Mouse (Mus musculus): ENCODE data around the gene Foxk2.

Gene Foxk2

DNA sequence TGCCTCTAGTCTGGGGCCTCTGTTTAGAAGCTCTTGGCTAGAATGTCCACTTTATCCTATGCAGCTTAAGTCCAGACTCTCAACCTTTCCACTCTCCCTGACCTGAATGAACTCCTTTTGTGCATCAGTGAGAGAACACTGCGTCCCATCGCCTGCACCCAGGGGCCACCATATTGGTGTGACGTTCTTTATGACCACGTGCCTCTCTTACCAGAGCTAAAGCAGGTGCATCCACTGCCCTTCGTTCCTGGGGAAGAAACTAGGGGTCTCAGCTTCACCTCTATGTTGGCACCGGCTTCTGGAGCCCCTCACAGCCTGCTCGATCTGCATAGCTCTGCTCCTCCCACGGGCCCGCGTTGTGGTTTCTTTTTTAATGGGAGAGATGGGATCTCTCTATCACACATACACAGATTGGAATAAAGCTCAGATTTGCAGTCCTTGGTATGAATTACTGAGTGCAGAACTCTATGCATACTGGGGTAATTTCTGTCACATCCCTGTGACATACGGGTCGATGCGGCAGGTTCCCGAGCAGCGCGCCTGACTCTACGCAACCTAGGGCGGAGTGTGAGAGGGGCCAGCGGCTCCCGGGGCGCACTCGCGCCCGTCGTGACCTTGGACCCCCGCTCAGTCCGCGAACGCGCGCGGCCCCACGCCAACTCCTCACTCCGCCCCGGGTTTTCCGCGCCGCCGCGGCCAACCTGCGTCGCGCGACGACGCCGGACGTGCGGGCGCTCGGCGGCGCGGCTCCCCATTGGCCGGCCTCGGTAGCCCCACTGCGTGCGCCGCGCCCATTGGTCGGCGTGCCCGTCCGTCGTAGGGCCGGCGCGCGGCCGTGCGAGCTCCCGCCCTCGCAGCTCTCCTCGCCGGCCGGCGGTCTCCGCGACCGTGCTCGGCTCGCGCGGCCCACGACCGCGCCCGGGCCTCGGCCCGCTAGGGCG is at the start of gene Foxk2:
Foxk2 (plus strand) TSS at position 831 of the 941 bp plus-strand sequence.
- DNase-seq: peak; percentile 97

DNA sequence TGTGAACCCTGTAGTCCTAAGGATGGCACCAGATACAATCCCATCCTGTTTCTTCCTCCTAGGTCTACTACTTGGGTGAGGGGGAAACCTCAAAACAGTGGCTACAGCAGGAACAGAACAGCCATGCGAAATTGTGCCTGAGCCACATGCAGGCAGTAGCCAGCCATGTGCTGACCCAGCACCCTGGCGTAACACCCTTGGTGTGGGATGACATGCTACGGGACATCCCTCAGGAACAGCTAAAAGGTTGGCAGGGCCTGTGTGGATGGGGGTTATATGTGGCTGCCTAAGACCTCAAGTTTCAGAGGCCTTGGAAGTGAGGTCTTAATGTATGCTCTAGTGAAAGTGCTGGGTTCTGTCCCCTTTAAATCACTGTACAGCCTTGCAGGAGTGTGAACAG is 43.0 kb upstream of the Foxk2 start:
- DNase-seq: no peak

DNA sequence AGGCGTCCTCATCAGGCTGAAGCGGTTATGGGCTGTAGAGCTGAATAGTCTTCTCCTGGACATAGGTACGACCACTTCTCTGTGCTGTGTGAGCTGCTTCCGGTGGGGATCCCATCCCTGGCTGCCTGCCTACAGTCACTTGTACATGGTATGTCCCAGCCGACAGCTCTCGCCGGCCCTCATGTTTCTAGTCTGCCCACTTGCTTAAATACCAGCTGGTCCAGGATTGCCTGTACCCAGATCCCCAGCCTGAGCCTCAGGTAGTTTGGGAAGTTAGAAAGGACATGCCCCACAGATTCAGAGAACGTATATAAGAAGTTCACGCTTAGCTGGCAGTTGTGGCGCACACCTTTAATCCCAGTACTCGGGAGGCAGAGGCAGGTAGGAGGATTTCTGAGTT is 40.0 kb upstream of the Foxk2 start:
- DNase-seq: no peak

GRCm38 (mm10) chr11:121220771-121221170 is 39.0 kb upstream of the Foxk2 start:
- DNase-seq: no peak

GRCm38 (mm10) chr11:121221321-121222010 is 38.3 kb upstream of the Foxk2 start:
- DNase-seq: no peak

- DNase-seq: peak; percentile 14
Measured at GRCm38 (mm10) chr11:121228129-121229017, 31.4 kb upstream of the Foxk2 start.

DNA sequence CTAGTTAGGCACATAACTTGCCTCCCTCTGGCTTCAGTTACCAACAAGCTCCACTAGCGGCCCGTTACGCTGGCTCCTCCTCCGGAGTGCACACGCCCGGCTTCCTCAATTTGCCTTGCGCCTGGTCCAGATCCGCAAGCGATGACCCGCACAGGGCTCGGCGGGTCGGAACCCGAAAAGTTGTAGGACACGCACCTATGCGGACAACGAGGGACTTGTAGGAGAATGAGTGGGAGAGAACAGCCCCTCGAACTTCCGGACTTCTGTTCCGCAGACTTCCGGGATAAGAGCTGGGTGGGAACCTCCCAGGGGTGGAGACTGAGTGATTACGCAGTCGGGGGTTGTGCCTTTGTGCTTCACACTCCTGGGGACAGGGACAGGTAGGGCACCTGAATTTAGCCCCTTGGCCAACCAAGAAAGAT is 30.8 kb upstream of the Foxk2 start, which contains the start of gene Cybc1:
Cybc1 (minus strand) TSS at position 305 of the 422 bp plus-strand sequence.
- peak; percentile 84 for DNase-seq

- no peak for DNase-seq
Measured at GRCm38 (mm10) chr11:121231191-121231590, 28.6 kb upstream of the Foxk2 start.

- no peak for DNase-seq
Measured at GRCm38 (mm10) chr11:121231628-121232291, 28.0 kb upstream of the Foxk2 start.

DNA sequence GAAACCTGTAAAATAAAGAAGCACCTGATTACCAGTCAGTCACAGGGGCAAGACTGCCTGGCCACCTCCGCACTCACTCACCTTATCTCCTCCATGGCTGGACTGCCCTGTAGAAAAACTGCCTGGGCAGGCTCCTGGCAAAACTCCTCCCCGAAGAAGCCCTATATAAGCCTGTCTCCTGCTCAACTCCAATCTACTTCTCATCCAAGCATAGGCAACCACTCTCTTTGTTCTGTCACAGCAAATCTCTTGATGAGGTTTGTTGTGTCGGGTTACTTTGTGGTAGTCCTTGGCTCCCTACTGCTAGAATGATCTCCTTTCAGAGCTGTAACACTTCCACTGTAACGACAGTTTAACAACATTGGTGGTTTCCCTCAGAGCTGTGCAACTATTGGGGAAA is 27.1 kb upstream of the Foxk2 start:
- no peak for DNase-seq

DNA sequence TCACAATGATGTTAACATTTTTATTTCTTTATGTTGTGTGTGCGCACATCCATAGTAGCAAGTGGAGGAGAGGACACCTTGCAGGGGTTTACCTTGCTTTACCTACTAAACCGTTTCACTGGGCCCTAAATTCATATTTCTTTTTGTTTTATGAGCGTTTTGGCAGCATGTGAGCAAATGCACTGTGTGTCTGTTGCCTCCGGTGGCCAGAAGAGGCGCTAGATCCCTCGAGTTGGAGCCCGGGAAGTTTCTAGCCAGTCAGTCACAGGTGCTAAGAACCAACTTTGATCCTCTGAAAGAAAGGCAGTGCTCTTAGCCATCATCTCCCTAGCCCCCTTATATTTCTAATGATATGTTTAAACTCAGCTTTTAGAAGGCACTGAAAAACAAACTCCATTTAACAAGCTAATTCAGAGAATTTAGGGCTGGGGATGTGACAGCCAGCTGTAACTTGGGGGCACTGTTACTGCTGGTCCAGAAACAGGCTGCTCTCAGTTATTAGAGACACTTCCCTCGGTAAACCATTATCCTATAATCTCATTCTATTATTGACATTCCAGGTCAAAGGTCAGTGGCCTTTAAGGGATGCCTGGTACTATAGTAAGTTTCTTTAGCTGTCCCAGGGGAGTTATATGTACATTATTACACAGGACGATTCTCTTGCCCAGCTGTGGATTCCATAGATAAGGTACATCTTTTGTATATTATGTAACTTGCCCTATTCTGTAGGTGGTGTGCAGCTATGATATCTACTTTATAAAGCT is 24.1 kb upstream of the Foxk2 start:
- DNase-seq: peak; percentile 56

- peak; percentile 99 for DNase-seq
Measured at GRCm38 (mm10) chr11:121236564-121237344, 23.0 kb upstream of the Foxk2 start, which contains the start of gene Narf. Gene Narf, plus strand, starts transcription at chr11:121237253.

GRCm38 (mm10) chr11:121237345-121238128 is 22.3 kb upstream of the Foxk2 start:
- no peak for DNase-seq

DNA sequence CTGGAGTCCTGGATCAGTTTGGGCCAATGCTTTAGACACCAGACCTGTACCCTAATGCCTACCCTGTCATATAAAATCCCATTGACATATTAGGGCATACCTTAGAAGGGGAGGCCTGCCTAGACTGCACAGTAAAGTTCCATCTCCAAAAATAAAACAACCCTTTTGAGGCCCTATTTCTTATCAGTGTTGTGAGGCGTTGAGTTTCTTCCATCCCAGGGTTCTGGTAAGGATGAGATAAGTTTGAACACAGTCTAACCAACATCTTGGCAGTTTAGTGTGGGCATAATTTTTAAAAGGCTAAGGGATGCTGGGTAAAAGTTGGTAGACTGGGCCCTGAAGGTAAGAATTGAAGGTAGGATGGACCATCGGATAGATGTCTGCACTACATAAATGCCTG is 20.1 kb upstream of the Foxk2 start:
- DNase-seq: no peak

- DNase-seq: no peak
Measured at GRCm38 (mm10) chr11:121250196-121250595, 9.6 kb upstream of the Foxk2 start.

DNA sequence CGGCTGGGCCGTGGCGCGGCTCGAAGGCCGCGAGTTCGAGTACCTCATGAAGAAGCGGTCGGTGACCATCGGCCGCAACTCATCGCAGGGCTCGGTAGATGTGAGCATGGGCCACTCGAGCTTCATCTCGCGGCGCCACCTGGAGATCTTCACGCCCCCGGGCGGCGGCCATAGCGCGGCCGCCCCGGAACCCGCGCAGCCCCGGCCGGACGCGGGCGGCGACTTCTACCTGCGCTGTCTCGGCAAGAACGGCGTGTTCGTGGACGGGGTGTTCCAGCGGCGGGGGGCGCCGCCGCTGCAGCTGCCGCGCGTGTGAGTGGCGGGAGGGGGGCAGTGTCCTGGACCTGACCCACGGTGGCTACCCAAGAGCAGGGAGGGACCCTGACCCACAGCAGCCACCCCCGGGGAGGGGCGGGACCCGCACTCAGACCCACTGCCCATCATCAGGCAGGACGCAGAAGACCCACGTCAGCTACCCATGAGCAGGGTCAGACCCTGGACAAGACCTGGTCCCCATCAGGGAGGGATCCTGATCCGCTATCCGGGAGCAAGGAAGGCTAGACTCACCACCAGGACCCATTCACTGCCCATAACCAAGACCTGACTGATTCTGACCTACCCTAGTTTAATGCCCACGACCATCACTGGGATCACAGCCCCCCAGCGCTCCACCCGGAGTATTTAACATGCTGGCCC is 569 bp downstream of the Foxk2 start:
- peak; percentile 59 for DNase-seq

DNA sequence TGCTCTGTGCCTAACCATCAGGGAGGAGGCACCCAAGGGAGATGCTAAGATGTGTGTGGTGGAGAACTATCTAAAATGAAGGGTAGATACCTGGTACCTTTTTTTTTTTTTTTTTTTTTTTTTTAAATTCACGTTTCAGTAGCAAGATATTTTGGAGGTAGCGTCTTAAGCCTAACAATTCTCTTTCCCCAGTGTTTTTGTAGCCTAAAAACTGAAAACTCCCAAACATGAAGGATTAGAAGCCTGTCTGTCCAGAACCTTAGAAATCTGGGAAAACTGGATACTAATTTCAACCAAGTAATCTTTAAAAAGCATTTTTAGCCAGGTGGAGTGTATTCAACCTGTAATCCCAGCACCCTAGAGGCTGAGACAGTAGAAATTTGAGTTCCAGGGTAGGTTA is 1.3 kb downstream of the Foxk2 start:
- DNase-seq: no peak

DNA sequence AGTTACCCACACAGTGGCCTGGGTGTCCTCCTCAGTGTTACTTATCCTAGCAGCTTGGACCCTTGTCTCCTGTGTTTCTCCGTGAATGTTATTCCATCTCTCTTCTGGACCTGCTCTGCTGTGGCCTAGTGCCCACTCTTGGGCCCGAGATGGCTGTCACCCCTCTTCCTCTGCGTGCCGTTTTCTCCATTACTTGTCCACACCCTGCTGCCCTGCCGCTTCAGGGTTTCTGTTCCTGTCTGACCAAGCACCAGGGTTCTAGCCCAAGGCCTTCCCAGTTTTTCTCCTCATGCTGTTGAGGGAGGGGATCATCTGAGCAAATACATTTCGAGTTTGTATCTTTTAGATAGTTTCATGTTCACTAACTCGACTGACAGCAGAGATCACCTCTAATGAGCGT is 17.7 kb downstream of the Foxk2 start:
- DNase-seq: no peak

- no peak for DNase-seq
Measured at GRCm38 (mm10) chr11:121278011-121278410, 18.2 kb downstream of the Foxk2 start.

Measured in kidney, postnatal 10 days (tissue).